Mouse (Mus musculus) left cerebral cortex, postnatal 25 days (tissue): ENCODE measurements at regions not wholly inside any gene's neighbourhood (a gene's known extent, or its start where the extent isn't known, plus 50 kb on each side); places are given as distances from the start of the nearest gene placed in this dataset.
"Not testable (repeated sequence)": the region's sequence is repeated elsewhere in the genome, so short reads cannot be mapped to it uniquely, and the experiment has no call there.

Experiments
- DNase-seq, 2 experiments: peaks; one replicate each; pipeline ENCODE4 v3.0.0; 2022; ENCODE audit warnings: low spot score in 2 of 2, mixed read lengths in 1 of 2
- intact Hi-C: fragments of 180-260 bp; cut with DNase I; formaldehyde crosslinking; loops from one replicate; pipeline ENCODE4 v1.15.1; 2025

GRCm38 (mm10) chr13:20039590-20039989, 50.8 kb upstream of the Elmo1 start:
- intact Hi-C loops: loop anchor here (2.0 to 10.0 kb wide), 3 partner anchors 53 to 345 kb away; partner anchors contain the start of genes Elmo1 and Nme8
- no peak for DNase-seq

DNA sequence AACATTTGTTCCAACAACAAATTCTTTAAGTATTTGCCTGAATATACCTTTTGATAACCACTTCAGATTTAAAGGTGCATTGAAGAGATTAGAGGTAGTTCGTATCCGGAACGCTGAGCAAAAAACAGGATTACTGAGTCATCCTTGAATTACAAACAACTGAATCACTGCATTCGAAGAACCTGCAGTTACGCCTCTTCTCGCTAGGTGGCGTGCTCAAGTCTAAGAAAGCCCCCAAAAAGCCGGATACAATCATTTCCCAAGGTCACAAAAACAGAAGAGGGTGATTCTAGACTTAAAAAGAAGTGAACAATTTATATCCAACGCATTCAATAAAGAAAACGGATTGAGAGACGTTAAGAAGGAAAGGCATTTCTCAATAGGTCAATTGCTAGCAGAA, 51.9 kb upstream of the Elmo1 start:
- intact Hi-C loops: loop anchor here (2.0 to 10.0 kb wide), 3 partner anchors 54 to 344 kb away; partner anchors contain the start of genes Elmo1 and Nme8
- DNase-seq: peak; percentile 37 to 54

- DNase-seq: peak in 1 of 2 experiments; percentile 58
- intact Hi-C loops: loop anchor here (5.0 to 10.0 kb wide), 2 partner anchors 55 to 343 kb away; partner anchors contain the start of genes Elmo1 and Nme8
These were observed 53.0 kb upstream of the Elmo1 start for GRCm38 (mm10) chr13:20037436-20037835.

- DNase-seq: peak in 1 of 2 experiments; percentile 60
- intact Hi-C loops: loop anchor here (10.0 kb wide), 1 partner anchor 339 kb away; the partner anchor contains the start of gene Nme8
These were observed 56.3 kb upstream of the Elmo1 start for GRCm38 (mm10) chr13:20033937-20034735.

GRCm38 (mm10) chr13:20031660-20032059, 58.7 kb upstream of the Elmo1 start:
- intact Hi-C loops: loop anchor here (10.0 kb wide), 1 partner anchor 337 kb away; the partner anchor contains the start of gene Nme8
- no peak for DNase-seq

- intact Hi-C loops: loop anchor here (10.0 kb wide), 1 partner anchor 336 kb away; the partner anchor contains the start of gene Nme8
- no peak for DNase-seq
These were observed 59.3 kb upstream of the Elmo1 start for GRCm38 (mm10) chr13:20031082-20031481.

GRCm38 (mm10) chr13:20026612-20027011, 63.8 kb upstream of the Elmo1 start:
- DNase-seq: no peak
- intact Hi-C loops: no loop called here

- DNase-seq, intact Hi-C loops: not testable (repeated sequence)
These were observed 73.9 kb upstream of the Elmo1 start for GRCm38 (mm10) chr13:20016454-20016853.

- intact Hi-C loops: no loop called here
- no peak for DNase-seq
These were observed 77.8 kb upstream of the Elmo1 start for GRCm38 (mm10) chr13:20012621-20013020.

- intact Hi-C loops: no loop called here
These were observed 81.2 kb upstream of the Elmo1 start for GRCm38 (mm10) chr13:20009164-20009563.

GRCm38 (mm10) chr13:20007561-20007960, 82.8 kb upstream of the Elmo1 start:
- intact Hi-C loops: no loop called here
- no peak for DNase-seq

More at GRCm38 (mm10) chr13:20009164-20009563, 81.2 kb upstream of the Elmo1 start:
- DNase-seq: no peak

- intact Hi-C loops: no loop called here
- DNase-seq: no peak
These were observed 92.8 kb upstream of the Elmo1 start for GRCm38 (mm10) chr13:19997606-19998005.

- intact Hi-C loops: no loop called here
- no peak for DNase-seq
These were observed 114.8 kb upstream of the Elmo1 start for GRCm38 (mm10) chr13:19975621-19976020.

DNA sequence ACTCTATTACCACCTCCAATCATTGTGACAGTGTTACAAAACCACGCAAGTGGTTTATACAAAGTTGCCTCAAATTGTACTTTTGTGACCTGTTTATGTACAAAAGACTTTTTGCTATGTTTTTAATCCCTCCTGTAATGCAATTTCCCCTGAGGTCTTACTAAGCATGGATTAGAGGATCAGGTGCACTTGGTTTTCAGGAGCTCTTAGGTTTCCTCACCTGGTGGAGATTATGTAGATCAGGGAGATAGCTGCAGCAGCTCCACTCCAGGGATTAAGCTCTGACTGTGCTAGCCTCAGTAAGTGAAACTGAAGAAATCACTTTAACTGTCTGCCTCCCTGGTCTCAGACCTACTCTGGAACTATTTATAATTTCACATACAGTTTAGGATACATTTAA, 123.8 kb upstream of the Elmo1 start:
- intact Hi-C loops: no loop called here
- no peak for DNase-seq

DNA sequence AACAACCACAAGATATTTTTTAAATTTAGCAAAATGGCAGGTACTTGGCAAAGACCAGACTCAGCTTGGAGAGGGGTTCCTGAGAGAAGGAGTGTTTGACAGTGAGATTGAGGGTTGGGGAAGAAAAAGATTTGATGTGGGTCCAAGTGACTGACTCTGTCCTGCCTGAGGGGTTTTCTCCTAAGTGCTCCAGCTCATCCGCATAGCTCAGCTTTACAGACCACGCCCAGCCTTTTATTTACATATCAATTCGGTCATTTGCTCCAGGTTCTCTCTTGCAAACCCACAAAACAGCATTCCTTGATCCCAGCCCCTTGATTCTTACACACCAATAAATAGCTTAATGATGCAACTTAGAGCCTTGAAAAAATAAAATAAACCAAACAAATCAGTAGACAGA, 127.4 kb upstream of the Elmo1 start:
- intact Hi-C loops: no loop called here
- DNase-seq: no peak

DNA sequence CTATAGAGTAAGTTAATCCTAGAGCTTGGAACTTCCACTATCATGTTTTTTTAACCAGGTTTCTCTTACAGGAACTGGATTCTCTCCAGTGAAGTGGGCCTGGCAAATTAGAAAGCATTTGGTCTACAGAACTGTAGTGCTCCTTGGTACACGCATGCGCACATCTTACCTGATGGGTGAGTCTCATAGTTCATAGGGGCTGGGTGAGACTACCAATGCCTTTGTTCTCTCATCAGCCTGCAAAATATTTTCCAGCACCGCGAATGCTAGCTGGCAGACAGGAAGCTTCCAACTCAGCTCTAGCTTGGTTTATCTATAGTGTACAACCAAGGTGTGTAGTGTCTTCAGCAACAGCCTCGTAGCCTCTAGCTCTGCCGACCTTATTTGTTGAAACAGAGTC, 104.7 kb upstream of the Gpr141 start:
- intact Hi-C loops: no loop called here
- no peak for DNase-seq

DNA sequence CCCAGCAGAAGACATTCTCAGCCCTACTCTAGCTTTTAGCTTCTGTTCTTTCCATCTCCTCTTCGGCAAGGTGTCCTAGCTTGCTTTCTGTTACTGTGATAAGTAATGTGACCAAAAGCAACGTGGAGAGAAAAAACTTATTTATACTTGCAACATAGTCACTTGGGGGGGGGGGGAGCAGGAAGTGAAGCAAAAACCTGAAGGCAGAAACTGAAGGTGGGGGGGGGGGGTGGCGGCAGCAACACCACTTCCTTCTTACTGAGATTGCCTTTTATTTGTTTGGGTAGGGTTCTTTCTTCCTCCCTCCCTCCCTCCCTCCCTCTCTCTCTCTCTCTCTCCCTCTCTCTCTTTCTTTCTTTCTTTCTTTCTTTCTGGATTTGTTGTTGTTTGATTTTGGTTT, 103.8 kb upstream of the Gpr141 start:
- DNase-seq: no peak
- intact Hi-C loops: no loop called here

DNA sequence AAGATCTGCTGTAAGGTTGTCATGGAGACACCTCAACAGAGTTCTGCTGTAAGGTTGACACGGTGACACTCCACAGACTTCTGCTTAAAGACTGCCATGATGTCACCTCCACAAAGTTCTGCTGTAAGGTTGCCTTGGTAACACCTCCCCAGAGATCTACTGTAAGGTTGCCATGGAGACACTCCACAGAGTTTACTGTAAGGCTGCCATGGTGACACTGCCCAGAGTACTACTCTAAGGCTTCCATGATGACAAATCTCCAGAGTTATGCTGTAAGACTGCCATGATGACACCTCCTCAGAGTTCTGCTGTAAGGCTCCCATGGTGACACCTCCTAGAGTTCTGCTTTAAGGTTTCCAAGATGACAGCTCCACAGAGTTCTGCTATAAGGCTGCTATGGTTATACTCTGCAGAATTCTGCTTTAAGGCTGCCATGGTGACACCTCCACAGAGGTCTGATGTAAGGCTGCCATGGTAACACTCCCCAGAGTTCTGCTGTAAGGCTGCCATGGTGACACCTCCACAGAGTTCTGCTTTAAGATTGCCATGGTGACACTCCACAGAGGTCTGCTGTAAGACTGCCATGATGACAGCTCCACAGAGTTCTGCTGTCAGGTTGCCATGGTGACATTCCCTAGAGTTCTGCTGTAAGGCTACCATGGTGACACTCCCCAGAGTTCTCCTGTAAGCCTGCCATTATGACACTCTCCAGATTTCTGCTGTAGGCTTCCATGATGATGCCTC, 97.2 kb upstream of the Gpr141 start:
- intact Hi-C loops: no loop called here
- peak in 1 of 2 experiments; percentile 57 for DNase-seq

GRCm38 (mm10) chr13:19911860-19912584, 88.0 kb upstream of the Gpr141 start:
- intact Hi-C loops: no loop called here
- peak in 1 of 2 experiments; percentile 14 for DNase-seq

DNA sequence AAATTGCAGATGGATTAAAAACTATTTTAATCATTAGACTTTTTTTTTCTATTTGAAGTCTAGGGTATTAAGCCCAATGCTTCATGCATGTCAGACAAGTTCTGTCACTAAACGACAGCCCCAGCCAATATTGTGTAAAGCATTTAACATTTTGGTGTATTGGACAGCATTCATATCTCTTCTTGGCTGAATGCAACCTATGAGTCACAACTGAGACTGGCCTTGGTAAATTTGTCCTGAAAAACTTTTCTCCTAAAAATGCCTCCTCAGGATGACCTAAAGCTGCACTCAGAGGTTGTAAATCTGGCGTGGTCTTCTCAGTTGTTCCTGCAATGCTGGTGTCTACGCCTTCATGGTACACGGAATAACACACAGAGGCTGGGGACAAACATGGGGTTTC, 78.7 kb upstream of the Gpr141 start:
- intact Hi-C loops: no loop called here

More for the DNA sequence above, 78.7 kb upstream of the Gpr141 start:
- no peak for DNase-seq
